Mouse (Mus musculus): Measurements from ENCODE around the gene Mat2a. TPM values are rescaled to one million over a fixed set of nuclear protein-coding genes. Genes with fewer than 3 reads are reported as not detected.
"Not testable (repeated sequence)": the region's sequence is repeated elsewhere in the genome, so short reads cannot be mapped to it uniquely, and the experiment has no call there.

Mat2a gene
- total RNA-seq, 2 experiments from 2014 or later, result 130 to 166 TPM

DNA sequence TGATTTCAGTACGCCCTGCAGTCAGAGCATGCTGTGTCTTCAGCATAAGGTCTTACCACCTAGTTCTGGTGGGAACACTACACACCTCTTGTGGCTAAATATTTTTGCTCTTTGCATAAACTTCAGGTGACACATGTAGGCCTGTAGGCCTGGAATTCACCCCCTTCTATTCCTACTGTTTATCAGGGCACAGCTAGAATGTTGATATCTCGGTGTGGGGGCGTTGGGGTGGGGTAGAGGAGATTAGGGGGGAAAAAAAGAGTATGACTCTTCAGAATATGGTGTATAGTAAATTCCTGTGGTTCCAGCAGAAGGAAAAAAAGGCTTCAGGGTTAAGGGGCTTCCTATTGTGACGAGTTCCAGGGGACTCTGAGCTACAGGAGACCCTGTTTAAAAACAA lies 17.2 kb upstream of the Mat2a start:
- no peak for DNase-seq

- peak; percentile 44 to 57 for DNase-seq
These were observed 15.5 kb upstream of the Mat2a start for GRCm38 (mm10) chr6:72454833-72455373.

- DNase-seq, result peak; percentile 54 to 76
These were observed 14.9 kb upstream of the Mat2a start for GRCm38 (mm10) chr6:72454072-72454746.

- no peak for DNase-seq
These were observed 14.2 kb upstream of the Mat2a start for GRCm38 (mm10) chr6:72453578-72453977.

- no peak for DNase-seq
These were observed 13.0 kb upstream of the Mat2a start for GRCm38 (mm10) chr6:72452329-72452728.

DNA sequence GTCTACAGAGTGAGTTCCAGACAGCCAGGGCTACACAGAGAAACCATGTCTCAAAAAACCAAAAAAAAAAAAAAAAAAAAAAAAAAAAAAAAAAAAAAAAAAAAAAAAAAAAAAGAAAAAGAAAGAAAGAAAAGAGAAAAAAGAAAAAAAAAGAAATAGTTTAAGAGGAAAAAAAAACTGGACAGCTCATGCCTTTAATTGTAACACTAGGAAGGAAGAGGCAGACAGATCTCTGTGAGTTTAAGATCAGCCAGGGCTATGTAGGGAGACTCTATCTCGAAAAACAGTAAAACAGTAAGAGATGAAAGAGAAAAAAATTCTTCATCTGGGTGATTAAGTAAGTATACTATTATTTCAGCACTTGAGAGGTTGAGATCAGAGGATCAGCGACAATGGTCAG lies 12.4 kb upstream of the Mat2a start:
- DNase-seq, result not testable (repeated sequence)

DNA sequence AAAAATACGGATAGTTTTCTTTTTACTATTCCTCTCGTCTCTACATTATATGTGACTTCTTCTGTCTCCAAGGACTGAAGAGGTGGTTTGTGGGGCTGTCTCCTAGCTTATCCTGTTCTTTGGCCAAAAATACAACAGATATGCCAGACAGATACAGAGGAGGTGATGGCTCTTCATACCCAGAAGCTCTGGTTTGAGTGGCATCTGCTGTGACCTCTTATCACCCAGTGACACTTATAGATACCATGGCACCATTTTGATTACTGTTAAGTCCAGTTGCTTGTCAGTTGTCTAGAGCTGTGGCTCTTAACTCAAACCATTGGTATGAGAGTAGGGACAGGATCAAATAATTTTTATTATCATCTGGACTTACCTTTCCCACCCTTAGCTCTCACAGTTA lies 8.1 kb upstream of the Mat2a start:
- no peak for DNase-seq

DNA sequence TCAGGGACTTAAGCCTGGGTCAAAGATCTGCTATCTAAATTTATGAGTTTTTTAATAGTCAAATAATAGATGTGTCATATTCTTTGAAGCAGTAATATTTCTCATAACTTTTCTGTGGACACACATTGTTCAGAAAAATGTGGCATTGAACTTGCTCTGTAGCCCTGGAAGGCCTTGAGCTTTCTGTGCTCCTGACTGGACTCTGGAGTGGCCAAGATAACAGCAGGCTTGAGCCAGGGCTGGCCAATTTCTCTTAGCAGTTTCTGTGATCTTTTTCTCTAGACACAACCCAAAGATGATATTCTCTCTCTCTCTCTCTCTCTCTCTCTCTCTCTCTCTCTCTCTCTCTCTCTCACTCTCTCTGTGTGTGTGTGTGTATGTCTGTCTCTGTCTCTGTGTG lies 5.7 kb upstream of the Mat2a start:
- DNase-seq, result no peak

- DNase-seq, result no peak
These were observed 3.7 kb upstream of the Mat2a start for GRCm38 (mm10) chr6:72442921-72443604.

GRCm38 (mm10) chr6:72440186-72440990 lies 1.0 kb upstream of the Mat2a start:
- peak; percentile 22 to 49 for DNase-seq

- peak; percentile 95 to 96 for DNase-seq
These were observed 450 bp downstream of the Mat2a start for GRCm38 (mm10) chr6:72438862-72439354.

DNA sequence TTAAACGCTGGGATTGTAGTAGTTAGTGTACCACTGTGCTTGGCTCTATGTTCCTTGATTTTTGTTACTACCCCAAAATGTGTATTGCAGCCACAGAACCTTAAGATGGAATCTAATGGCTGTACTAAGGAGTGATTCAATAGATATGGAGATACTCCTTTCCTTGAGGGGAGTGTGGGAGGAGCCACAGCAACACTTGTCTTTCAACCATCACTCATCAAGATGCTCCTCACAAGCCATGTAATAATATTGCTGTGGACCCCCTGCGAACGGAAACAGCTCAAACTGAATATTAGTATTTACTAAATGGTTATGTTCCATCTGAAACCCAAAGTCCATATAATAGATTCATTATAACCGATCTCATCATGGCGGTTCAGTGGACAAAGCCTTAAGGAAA lies 1.1 kb downstream of the Mat2a start:
- DNase-seq, result no peak

- no peak for DNase-seq
These were observed 7.2 kb downstream of the Mat2a start for GRCm38 (mm10) chr6:72432153-72432552.

- DNase-seq, result no peak
These were observed 8.1 kb downstream of the Mat2a start for GRCm38 (mm10) chr6:72430989-72431921.

GRCm38 (mm10) chr6:72429061-72429842 lies 10.1 kb downstream of the Mat2a start:
- DNase-seq, result no peak

DNA sequence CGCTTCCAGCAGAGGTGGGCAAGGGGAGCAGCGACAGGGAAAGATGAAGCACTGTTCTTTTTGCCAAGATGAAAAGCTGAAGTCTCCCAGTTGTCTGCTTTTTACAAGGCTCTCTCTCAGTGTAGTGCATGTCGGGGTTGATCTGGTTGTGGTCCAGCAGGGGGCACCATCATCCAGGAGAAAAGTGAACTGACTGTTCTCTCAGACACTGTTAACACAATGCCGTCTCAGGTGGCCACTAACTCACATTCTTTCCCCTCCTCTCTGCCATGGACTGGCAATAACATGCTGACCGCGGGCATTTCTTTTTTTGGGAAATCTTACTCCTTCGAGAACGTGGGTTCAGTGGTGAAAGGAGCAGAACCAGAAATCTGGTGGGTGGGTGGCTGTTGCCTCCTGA lies 11.3 kb downstream of the Mat2a start:
- peak; percentile 71 to 89 for DNase-seq

DNA sequence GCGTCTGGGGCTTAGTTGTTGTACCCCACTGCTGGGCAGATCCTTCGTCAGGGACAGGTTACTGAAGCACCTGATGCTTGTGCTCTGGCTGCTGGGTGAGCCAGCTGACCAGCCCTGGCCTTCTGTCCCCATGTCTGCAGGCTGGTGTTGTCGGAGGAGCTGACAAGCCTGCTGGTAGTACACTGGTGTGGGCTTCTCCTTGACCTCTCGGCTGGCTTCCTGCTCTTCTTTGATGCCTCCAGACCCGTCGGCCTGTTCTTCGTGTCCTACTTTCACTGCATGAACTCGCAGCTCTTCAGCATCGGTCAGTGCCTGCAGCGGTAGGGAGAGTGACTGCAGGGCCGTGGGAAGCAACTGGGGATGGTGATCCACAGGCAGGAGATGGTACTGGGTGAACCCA lies 13.7 kb downstream of the Mat2a start:
- DNase-seq, result no peak

DNA sequence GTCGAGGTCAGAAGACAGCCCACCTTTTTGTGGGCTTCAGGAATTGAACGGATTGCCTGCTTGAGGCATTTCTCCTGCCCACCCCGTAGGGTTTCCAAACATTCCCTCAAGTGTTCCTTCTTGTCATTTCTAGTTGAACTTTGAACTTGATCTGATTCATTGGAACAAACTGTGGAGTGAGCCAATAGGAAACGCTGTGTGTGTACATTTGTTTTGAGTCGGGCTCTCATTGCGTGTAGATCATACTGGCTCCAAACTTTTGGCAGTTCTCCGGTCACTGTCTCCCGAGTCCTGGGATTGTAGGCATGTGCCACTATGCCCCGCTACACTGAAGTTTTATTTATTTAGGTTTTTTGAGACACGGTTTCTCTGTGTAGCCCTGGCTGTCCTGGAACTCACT lies 18.5 kb downstream of the Mat2a start:
- no peak for DNase-seq

DNA sequence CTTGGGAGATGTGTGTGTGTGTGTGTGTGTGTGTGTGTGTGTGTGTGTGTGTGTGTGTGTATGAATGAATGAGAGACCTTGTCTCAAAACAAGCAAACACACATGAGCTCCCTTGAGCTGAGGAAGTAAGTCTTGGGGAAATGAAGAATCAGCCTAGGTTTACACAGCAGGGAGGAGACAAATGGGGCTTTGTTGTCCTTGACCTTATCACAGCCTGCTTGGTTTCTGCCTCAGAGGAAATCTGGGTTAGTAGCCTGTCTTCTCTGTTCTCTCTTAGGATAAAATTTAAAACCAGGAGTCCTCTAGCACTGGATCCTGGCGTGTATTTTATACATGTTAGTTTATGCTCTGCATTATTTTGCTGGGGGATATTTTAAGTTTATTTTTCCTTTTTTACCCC lies 19.6 kb downstream of the Mat2a start:
- no peak for DNase-seq

DNA sequence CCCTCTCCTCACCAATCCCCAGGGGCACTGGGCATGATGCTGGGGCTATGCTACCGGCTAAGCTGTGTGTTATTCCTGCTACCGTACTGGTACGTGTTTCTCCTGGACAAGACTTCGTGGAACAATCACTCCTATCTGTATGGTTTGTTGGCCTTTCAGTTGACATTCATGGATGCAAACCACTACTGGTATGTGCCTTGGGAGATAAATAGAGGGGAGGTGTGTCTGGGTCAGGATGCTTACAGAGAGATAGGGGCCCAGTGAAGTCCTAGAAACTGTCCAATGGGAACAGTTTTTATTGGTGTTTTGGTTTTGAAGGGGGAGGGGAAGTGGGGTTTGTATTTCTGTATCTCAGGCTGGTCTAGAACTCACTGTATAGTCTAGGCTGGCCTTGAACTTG lies 21.1 kb downstream of the Mat2a start:
- DNase-seq, result no peak

Data from heart, adult 18-20 months (tissue).